Mouse (Mus musculus) v-Abl transformed pro-B cells (cell line): Measurements from ENCODE around the gene Rabac1.

ENCODE experiments used
- in situ Hi-C, 2 experiments: fragments of 400-800 bp; cut with MboI; formaldehyde crosslinking; loops; one replicate each; pipeline ENCODE4 v1.15.1; 2025; ENCODE audit not compliant: unreplicated experiment in 2 of 2

The Rabac1 gene

GRCm38 (mm10) chr7:24983396-24983795 lies 10.8 kb upstream of the Rabac1 start:
- in situ Hi-C loops, result no loop called here

DNA sequence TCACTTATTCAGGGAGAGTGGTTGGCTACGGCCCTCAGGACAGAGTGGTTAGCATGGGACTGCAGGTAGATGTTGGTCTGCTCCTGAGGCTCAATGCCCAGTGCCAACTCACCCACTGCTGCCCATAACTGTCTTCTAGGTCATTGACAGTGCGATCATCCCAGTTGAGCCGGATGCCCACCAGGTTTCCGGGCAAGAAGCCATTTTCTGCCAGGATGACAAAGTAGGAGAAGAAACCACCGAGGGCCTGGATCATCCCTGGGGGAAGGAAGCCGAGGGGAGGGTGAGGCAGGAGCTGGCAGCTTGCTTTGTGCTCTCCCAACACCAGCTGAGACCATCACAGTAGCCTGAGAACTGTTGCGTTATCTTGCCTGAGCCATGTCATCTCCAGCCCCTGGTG lies 7.9 kb upstream of the Rabac1 start:
- in situ Hi-C loops, result no loop called here

GRCm38 (mm10) chr7:24978781-24979180 lies 6.2 kb upstream of the Rabac1 start:
- in situ Hi-C loops, result no loop called here

- in situ Hi-C loops, result loop anchor here in 1 of 2 experiments (5.0 to 25.0 kb wide), 3 partner anchors 158 to 663 kb away; partner anchors contain the start of genes Zfp61 and Zfp94
Observed at GRCm38 (mm10) chr7:24974893-24975595, 2.5 kb upstream of the Rabac1 start.

- in situ Hi-C loops, result loop anchor here in 1 of 2 experiments (5.0 to 25.0 kb wide), 3 partner anchors 157 to 662 kb away; partner anchors contain the start of genes Zfp61 and Zfp94
Observed at GRCm38 (mm10) chr7:24973902-24974301, 1.3 kb upstream of the Rabac1 start.

- in situ Hi-C loops, result loop anchor here in 1 of 2 experiments (5.0 to 25.0 kb wide), 3 partner anchors 156 to 661 kb away; partner anchors contain the start of genes Zfp61 and Zfp94
Observed at GRCm38 (mm10) chr7:24973208-24973607, 654 bp upstream of the Rabac1 start.

DNA sequence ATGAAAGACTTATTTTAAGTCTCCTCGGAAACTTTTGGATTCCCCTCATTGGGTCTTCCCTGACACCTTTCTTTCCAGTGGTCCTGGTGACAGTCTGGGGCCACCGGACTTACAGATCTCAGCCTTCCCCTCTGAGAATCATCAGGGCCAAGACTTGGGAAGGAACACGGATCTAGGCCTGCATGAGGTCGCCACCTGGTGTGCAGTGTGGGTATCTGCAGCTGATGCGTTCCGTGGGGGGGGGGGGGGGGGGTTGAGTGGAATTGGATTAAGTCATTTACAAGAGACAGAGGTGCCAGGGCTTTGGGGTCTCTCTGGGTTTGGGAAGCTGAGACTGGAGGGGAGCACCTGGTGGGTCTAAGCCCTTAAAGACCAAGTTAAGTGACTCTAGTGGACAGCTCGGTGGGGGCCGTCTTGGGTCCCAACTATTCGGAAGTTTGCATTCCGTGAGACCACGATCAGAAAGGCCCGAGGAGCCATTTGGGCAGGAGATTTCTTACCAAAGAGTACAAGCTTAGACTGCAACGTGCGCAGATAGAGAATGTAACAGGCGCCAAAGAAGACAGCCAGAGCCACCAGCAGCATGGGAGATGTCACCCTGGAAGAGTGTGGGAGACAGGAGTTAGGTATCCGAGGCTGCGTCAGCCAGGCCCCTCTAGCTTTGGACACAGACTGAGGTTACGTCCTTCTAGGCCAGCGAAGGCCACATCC lies 1.1 kb downstream of the Rabac1 start:
- in situ Hi-C loops, result loop anchor here in 1 of 2 experiments (5.0 to 25.0 kb wide), 3 partner anchors 154 to 659 kb away; partner anchors contain the start of genes Zfp61 and Zfp94

DNA sequence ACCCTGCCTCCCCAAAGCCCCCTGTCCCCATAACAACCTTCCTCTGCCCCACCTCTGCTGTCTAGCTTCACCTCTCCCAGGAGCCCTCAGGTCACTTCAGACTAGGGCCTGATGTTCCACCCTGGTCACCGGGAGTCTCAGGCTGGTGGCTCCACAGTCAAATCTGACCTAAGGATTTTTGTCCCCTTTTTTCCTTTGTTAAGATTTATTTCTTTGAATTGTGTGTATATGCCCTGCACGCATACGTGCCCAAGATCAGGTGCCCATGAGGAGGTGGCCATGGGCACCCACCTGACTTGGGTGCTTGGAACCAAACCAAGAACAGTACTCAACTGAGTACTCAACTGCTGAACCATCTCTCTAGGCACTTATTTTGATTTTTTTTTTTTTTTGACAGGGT lies 2.2 kb downstream of the Rabac1 start:
- in situ Hi-C loops, result loop anchor here in 1 of 2 experiments (5.0 to 25.0 kb wide), 3 partner anchors 153 to 658 kb away; partner anchors contain the start of genes Zfp61 and Zfp94

GRCm38 (mm10) chr7:24969805-24970204 lies 2.7 kb downstream of the Rabac1 start:
- in situ Hi-C loops, result loop anchor here (5.0 to 25.0 kb wide), 4 partner anchors 83 to 658 kb away; partner anchors contain the start of genes Zfp61 (in 1 of the 2) and Zfp94 (in 1 of the 2)

DNA sequence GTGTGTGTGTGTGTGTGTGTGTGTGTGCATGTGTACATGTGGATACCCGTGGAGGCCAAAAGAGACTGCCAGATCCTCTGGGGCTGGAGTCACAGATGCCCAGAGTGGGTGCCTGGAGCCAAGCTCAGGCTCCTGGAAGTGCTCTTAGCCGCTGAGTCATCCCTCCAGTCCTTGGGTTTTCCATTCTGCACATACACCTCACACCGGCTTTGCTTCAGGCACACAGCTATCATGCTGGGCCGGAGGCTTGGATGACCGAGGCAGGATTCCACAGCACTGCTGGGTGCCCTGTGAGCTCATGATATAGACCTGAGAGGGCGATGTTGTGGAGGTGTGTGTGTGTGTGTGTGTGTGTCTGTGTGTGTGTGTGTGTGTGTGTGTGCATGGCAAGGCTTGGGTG lies 4.1 kb downstream of the Rabac1 start:
- in situ Hi-C loops, result loop anchor here (5.0 to 25.0 kb wide), 3 partner anchors 81 to 656 kb away; partner anchors contain the start of genes Zfp61 (in 1 of the 2) and Zfp94 (in 1 of the 2)

DNA sequence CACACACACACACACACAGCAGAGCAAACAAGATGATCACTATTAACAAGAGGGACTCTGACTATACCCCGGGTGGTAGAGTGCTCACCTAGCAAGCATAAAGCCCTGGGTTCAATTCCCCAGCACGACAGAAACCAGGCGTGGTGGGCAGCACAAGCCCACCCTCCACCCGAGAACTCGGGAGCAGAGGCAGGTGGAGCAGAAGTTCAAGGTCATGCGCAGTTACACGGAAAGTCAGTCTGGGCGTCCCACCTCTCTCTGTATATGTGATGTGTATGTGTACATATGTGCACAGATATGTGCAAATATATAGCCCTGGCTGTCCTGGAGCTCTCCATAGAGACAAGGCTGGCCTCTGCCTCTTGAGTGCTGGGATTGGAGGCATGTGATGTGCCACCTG lies 4.6 kb downstream of the Rabac1 start:
- in situ Hi-C loops, result loop anchor here (5.0 to 25.0 kb wide), 3 partner anchors 81 to 656 kb away; partner anchors contain the start of genes Zfp61 (in 1 of the 2) and Zfp94 (in 1 of the 2)

DNA sequence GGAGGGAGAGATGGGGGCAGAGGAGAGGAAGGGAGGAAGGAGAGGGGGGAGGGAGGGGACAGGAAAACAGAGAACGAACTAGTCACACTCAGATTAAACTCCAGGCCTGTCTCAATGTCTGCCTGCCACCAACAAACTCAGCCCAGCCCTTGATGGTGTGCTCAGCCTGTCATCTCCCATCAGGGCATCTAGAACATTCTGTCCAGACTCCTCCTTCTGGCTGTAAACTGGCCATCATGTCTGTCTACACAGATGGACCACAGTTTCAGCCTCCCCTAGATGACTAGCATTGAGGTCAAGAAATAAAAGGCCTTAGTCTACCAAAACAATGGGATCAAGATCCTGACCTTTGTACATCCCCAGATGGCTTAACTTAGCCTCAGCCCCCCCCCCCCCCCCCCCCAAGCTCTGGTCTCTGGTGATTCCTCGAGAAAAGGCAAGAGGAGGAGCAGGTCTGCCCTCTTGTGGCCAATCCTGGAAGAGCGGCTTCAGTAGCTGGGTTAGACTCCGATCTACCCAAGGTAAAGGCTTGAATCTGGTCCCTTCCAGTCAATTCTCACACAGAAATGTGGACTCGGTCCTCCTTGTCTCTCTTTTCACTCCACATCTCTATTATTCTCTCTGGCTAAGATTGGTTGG lies 7.5 kb downstream of the Rabac1 start:
- in situ Hi-C loops, result loop anchor here (5.0 to 25.0 kb wide), 3 partner anchors 78 to 653 kb away; partner anchors contain the start of genes Zfp61 (in 1 of the 2) and Zfp94 (in 1 of the 2)

- in situ Hi-C loops, result loop anchor here in 1 of 2 experiments (25.0 kb wide), 1 partner anchor 652 kb away; the partner anchor contains the start of genes Zfp61 and Zfp94
Observed at GRCm38 (mm10) chr7:24964288-24964687, 8.3 kb downstream of the Rabac1 start.

DNA sequence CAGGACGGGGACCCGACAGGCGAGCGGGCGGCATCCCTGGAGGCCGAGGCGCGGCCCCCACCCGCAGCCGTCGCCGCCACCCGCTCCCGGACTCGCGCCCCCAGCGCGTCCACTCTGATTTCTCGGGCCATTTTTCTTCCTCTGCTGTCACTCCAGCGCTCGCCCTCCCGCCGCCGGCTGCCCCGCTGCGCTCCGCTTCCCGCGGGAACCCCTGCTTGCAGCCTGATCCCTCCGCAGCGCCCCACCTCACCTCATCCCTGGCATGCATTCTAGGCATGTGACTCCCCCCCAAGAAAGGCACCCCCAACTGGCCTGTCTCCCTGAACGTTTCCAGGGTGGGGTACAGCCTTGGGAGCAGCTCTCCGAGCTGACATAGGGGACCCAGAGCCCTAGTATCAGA lies 17.3 kb downstream of the Rabac1 start:
- in situ Hi-C loops, result loop anchor here in 1 of 2 experiments (25.0 kb wide), 1 partner anchor 643 kb away; the partner anchor contains the start of genes Zfp61 and Zfp94

DNA sequence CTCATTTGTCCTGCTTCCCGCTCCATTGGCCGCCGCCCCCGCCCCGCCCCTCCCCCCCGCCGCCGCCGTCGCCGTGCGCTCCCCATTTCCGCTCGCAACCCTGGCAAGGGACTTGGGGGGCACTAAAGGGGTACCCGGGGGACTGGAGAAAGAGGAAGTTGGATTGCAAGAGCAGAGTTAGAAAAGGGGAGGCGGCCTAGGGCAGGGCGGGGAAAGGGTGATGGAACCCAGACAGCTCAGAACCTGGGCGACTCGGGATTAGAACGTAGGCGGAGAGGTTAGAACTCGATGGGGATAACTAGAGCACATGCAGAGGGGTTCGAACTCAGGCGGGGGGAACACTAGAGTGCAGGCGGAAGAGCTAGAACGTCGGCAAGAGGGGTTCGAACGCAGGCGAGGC lies 18.1 kb downstream of the Rabac1 start:
- in situ Hi-C loops, result loop anchor here (5.0 to 25.0 kb wide), 2 partner anchors 47 to 642 kb away; partner anchors contain the start of genes Zfp61 (in 1 of the 2) and Zfp94 (in 1 of the 2)

- in situ Hi-C loops, result loop anchor here (5.0 to 25.0 kb wide), 2 partner anchors 47 to 642 kb away; partner anchors contain the start of genes Zfp61 (in 1 of the 2) and Zfp94 (in 1 of the 2)
Observed at GRCm38 (mm10) chr7:24953966-24954365, 18.6 kb downstream of the Rabac1 start.

DNA sequence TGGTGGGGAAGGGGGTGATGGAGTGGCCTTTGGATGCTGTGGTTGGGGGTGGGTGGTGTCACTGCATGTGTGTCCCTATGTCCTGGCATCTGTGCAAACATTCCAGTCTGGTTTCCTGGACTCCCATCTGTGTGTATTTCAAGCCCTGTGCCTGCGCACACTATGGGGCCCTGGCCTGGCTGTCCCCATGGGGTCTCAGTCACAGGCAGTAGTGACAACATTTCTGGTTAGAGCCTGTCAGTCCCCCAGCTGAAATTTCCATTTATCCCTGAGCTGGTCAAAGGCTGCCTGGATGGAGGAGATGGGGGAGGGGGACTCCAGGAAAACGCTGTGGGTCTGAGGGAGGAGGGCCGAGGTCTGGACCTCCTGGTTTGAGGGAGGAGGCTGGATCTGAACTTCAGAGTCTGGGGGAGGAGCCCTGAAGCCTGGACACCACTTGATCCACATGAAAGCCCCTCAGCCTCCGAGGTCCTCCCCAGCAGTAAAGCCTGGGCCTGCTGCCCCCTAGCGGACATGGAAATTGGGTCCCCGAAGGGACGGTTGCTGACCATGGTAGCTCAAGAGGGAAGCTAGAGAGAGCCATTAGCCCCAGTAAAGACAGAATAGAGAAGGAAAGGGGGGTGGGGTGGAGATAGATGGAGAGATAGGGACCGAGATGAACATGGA lies 22.5 kb downstream of the Rabac1 start:
- in situ Hi-C loops, result loop anchor here (5.0 to 25.0 kb wide), 2 partner anchors 43 to 638 kb away; partner anchors contain the start of genes Zfp61 (in 1 of the 2) and Zfp94 (in 1 of the 2)

- in situ Hi-C loops, result no loop called here
Observed at GRCm38 (mm10) chr7:24948774-24949173, 23.8 kb downstream of the Rabac1 start.

DNA sequence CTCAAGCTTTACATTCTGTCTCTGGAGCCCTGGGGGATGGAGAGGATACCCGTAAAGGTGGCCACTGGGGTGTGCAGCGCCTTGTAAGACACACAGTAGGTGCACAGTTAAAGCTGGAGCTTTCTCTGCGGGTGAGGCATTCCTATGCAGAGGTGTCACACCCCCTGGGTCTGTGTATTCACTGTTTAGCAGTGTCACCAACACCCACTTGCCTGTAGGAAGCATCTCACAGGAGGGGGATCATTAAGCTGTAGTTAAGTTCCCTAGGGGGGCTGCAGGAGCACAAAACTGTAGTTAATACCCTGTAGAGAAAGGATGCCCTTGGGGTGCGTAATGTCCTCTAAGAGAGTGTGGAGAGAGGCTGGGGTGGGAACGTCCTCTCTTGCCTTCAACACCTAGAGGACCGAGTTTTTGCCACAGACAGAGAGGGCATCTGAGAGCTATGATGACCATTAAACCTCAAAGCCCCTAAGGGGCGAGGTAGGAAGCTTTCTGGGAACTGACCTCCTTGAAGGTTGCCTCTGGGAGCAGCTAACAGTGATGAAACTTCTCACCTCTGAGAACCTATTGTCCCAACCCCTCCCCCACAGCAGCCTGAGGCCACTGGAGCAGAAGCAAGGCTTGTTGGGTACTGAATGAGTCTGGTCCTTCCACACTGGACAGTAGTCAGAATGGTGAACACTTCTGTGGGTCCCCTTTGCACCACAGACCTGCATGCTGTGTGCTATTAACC lies 25.1 kb downstream of the Rabac1 start:
- in situ Hi-C loops, result no loop called here
